Mouse (Mus musculus) R1 (cell line): ENCODE measurements around the gene Dlg2.

Source experiments
- DNase-seq: peaks from one replicate; pipeline ENCODE4 v3.0.0-alpha.2; 2018; ENCODE audit warnings: low read depth, low spot score

Dlg2 gene

DNA sequence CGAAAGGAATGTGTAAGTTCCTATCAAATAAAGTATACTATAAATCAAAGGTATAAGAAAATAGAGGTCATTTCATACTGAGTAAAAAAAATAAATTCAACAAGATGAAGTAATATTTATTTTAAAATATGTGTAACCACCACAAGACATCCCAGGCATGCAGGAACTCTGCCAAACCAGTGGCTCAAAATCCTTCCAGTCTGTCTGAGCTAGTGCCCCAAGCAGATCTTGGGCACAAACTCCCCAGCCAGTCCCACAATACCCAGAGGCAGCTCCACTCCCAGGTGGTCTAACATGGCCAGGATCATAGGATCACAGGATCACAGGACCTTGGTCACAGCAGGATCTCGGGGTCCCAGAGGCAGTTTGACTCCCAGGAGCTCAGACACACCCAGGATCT lies 1977.7 kb downstream of the Dlg2 start:
- no peak for DNase-seq

DNA sequence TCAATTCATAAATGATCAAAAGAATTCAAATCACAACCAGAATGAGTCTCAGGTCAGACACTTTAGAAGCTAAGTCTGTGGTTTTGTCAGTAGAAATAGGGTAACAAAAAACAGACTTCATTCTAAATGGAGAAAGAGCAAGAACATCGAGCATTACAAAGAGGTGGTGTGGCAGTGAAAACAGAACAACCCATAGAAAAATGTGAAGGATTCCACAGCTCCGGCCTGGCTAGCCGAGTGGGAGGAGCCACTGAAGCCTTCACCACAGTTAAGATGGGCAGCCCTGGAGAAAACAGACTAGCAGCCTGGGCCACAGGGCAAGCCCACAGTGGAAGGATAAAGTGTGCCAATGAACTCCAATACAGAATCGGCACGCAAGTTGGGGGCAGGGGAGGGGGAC lies 1979.5 kb downstream of the Dlg2 start:
- no peak for DNase-seq

DNA sequence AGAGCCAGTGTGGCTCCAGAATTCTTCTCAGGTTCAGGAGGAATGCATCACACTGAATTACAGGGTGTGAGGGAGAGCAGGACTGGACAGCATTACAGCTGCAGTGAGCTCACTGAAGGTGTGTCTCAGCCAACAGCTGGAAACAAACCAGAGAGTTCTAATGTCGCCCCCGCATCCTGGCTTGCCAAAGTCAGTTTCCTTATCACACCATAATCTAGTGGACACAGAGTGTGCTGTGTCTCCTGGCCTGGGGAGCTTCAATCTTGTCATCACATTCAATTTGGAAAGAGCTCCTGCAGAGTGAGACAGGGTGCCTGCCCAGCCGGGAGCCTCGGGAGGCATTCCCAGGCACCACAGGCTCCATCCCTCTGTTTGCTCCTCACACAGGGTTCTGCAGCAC lies 1981.3 kb downstream of the Dlg2 start:
- no peak for DNase-seq

DNA sequence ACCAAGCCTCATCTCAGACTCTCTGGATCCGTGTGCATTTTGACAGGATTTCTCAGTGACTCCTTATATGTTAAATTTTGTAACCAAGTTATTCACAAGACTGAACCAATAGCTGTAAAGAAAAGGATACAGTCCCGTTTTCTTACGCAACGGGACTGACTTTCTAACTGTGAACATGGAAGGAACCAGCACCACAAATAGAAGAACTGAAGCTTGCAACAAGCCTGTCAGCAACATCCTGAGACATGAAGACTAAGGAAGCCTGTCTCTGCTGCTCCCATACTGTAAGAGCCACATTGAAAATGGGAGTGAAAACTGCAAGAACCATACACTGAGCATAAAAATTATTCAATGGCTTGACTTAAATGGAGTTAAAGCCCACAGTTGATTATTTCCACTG lies 1981.8 kb downstream of the Dlg2 start:
- DNase-seq: no peak

DNA sequence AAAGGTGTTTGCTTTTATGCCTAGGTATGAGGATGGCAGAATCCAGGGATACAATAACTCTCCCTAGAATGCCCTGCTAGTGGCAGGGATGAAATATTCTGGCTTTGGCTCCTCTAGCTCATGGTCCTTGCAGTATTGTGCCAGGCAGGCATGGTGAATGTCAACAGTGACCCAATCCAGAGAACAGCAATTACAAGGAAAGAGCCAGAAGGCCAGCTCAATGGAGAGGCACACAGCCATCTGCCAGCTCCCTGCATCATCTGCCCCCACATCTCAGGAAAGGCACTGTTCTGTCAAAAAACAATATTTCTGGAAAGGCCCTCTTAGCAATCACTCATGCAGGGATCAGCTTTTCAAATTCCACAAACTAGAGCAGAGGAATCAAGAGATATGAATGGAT lies 1984.1 kb downstream of the Dlg2 start:
- DNase-seq: no peak

DNA sequence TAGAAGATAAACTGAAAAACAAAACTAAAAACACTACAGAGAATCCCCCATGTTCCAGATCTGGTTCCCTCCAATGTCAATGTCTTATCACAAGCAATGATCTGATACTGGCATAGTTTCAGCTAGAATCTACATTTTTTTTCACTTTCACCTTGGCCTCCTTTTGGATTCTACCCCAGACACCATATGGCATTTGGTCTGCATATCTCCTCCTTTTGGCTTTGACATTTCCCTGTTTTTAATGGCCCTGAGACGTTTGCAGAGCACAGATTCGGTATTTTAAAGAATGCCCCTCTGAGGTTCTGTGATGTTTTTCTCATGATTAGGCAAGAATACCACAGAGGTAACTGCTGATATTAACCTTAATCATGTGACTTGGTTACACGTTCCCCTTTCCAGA lies 1984.8 kb downstream of the Dlg2 start:
- no peak for DNase-seq

DNA sequence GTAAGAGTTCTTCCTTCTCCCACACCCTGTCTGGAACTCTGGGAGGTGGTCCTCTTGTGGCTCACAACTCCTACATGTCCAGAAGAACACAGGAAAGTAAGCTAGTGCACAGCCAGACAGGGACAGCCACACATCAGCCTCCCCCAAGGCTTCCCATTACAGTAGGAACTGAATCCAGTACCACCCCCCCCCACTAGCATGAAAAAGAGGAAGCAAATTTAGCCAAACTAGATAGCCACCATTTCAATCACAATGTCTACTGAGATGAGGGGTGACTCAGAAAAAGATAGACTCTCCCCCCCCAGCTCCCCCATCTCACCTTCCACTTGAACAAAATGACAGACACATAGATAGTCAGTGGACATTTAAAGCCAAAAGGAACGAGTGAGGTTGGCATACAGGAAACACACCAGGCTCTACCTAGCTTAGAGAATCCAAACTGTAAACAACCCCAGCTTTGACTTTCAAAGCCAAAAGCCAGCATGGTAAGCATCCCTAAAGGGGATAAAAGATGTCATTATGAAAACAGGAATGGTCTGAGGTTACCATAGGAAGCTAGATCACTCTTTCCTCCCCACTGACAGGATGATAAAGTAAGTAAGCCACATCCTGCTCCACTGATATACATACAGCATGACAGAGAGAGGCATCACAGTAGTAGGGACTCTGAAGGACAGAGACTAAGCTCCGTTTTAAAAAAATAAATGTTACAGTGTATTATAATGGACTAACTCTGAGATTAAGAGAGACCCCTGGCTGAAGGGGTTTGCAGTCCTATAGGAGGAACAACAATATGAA lies 1986.8 kb downstream of the Dlg2 start:
- no peak for DNase-seq

DNA sequence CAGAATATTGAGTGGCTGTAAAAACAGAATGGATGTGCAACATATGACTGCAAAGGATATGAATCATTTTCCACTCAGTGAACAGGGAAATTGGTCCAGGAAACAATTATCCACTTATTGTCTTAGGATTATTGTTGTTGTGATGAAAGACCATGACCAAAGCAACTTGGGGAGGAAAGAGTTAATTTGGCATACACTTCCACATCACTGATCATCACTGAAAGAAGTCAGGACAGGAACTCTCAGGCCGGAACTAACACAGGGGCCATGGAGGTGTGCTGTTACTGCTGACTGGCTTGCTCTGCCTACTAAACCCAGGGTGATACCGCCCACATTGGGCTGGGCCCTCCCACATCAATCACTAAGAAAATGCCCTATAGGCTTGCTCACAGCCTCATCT lies 1987.8 kb downstream of the Dlg2 start:
- no peak for DNase-seq

DNA sequence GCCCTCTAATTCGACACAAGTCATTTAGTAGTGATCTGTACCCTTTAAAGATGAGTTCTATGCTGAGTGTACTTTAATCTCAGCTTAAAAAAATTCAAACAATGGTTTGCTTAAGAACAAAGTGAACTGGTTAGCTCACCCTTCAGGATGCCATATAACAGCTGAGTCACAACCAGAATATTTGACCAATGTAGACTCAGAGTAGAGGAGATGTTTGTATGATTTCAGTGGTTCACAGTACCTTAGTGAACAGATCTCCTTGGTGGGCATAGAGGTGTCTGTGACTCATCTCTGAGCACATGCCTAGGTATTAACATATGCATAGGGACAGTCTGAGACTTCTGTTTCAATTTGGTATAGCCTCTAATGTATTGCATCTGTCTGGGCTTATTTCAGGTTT lies 2002.7 kb downstream of the Dlg2 start:
- no peak for DNase-seq

DNA sequence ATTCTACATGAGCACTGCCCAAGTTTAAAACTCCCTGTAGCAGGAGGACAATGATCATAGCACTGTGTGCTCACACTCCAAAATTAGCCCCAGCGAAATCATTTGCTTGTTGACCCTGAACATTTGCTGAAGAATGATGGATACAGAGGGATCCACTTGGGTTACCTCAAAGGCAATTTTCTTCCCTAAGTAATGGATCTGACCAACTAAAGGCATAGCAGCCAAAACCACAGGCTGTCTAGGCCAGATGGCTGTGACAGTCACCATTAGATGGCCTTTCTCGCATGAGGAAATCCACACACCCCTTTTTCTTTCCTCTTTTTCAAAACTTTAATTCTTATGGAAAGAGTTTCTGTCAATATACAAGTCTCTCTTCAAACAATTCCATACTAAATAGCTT lies 2003.3 kb downstream of the Dlg2 start:
- DNase-seq: no peak

DNA sequence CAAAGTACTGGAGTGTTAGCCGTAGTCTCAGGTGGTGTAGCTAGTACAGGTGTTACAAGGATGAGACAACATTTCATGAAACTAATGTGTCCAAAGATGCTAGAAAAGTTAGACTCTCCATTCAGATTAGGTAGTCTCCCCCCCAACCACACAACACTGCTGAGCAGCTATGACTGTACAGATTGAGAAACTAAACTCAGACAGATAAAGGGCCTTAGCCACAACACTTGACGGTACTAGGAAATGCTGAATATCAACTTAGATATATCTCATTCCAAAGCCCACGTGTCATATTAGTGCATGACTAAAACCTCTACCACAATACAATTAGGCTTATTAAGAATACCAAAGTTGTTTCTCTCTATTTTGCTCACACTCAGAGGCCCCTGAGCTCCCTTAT lies 2006.9 kb downstream of the Dlg2 start:
- DNase-seq: no peak

DNA sequence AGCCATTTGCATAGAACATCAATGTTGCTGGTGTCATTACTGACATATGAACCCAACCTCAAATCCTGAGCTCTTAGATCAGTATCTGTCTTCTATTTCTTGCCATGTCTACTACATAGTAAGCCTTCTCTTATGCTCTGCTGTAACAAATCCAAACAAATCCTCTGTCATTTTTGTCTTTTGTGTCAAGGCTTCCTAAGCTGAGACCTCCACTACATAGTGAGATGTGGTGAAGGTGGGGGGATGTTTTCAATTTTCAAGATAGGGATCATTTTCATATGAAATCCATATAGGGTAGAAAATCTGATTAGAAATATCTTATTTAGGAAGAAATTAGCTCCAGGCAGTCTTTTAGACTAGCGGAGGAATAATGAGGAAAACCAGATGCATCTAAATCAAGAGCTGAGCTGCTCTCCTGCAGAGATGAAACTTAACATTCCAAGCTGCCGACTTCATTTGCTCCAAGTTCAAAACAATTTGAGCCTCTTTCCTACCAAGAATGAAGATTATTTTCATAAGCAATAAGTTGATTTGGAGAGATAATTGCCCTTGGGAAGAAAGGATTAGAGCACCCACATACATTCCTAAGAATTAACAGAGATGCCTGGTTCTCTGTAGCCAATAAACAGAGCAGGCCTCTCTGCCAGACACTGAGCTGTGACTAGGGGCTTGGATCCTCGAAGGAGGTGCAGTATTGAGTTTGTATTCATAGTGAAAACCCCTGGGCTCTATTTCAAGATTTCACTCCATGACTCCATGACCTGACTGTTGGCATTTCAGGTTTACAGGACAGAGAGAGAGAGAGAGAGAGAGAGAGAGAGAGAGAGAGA lies 2009.6 kb downstream of the Dlg2 start:
- no peak for DNase-seq

DNA sequence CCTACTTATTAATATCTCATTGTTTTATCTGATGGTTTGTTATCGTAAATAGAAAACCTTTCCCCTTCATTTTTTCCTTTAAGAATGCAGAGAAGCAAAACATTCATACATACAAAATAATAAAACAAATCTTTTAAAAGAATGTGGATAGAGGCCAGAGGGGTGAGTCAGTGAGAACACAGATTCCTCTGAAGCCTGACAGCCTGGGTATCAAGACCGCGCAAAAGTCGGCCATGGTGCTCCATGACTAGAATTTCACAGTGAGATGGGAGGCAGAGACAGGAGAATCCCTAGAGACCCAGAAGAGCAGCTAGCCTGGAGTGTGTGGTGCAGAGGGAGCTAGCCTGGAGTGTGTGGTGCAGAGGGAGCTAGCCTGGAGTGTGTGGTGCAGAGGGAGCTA lies 2010.4 kb downstream of the Dlg2 start:
- DNase-seq: no peak

DNA sequence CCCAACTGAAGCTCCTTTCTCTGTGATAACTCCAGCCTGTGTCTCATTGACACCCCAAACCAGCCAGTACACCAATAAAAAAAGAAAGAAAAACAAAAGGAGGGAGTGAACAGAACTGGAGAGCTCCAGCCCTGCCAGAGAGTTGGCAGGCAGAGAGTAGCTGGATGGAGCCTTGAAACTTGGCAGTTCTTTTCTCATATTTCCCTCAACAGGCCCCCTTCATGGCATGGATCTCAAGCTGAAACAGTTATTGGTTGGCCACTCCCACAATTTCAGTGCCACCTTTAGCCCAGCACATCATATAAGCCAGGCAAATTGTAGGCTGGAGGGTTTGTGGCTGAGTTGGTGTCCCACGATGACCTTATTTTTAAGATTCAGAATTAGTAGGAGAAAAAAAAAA lies 2015.8 kb downstream of the Dlg2 start:
- DNase-seq: no peak

DNA sequence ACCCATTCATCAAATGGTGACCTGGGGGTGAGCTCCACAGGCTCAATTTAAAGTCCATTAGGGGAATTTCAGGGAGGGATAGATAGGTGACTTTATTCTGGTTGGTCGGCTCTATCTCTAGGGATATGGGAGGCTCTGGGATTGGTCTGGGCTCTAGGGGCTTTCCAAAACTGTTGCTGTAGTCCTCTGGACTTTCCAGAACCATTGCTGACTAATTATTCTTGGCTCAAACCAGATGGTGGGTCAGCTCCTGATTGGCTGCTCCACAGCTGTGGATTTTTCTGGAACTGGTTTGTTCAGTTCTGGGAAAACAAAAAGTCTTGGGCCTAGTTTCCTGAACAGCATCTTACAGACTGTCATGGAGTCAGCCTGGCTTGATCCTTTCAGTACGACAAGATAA lies 2017.0 kb downstream of the Dlg2 start:
- no peak for DNase-seq
